Mouse (Mus musculus) bone marrow macrophage, adult 2 months (primary cell): Measurements from ENCODE around the gene Lipc.

Source experiments
- CTCF ChIP-seq: IDR thresholded peaks from 2 replicates; pipeline ENCODE4 v1.5.1; 2012; ENCODE audit warnings: low read depth, mild to moderate bottlenecking, low read length, moderate library complexity
- POLR2A ChIP-seq: IDR thresholded peaks from 2 replicates; pipeline ENCODE4 v1.6.1; 2012; ENCODE audit warnings: mild to moderate bottlenecking, low read depth, low read length, borderline replicate concordance

DNA sequence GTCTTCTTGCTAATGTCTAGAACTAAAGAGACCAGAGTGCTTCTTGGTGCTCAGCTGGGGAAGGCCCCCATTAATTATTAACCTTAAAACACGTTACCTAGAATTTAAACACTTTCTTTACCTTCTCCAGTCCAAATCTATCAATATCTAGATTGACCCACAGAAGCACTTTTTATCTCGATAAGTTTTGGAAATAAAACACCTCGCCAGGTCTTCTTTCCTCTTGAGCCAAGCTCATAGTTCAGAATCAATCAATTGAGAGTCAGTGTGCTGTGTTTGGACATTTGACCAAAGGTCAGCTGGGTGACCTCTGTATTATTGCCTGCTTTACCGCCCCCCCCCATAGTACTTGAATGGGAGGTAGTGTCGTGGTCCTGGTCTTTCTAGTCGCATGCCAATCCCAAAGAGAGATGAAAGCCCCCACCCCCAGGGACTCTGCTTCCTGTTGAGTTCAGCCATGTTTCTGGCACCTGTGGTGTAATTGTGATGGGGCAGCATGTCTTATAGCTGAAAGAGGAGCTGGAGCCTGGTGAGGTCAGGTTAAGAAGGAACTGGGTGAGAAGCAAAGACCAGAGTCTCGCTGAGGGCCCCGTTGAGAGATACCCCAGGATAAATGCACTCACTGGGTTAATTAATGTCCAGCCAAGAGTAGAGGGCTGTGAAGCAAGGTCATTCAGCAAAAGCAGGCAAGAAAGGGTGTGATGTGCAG, 17.3 kb downstream of the Lipc start:
- TF ChIP-seq CTCF (no peak), POLR2A (no peak)
